Mouse (Mus musculus): ENCODE measurements around the gene Ubl7.

DNA sequence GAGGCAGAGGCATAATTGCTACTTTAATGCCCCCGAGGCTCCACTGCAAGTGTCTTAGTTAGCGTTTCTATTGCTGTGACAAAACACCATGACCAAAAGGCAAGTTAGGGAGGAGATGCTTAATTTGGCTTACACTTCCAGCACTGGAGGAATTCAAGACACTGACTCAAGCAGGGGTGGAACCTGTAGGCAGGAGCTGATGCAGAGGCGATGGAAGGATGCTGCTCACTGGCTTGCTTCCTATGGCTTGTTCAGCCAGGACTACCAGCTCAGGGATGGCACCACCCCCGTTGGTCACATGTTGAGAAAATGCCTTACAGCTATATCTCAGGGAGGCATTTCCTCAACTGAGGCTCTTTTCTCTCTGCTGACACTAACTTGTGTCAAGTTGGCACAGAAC is 8.6 kb upstream of the Ubl7 start:
- TF ChIP-seq MAX (IDR thresholded peaks at IDR 0.05; ENCODE audit: low read depth) (no peak), TCF12 (IDR thresholded peaks at IDR 0.05; ENCODE audit: insufficient read depth, poor library complexity, severe bottlenecking) (no peak), POLR2A (IDR thresholded peaks at IDR 0.05; ENCODE audit: insufficient read length, low read depth) (no peak), POLR2AphosphoS2 (IDR thresholded peaks at IDR 0.05; ENCODE audit: insufficient read length, low read depth) (no peak), TCF3 (IDR thresholded peaks at IDR 0.05; ENCODE audit: insufficient read length, low read depth) (no peak), USF1 (IDR thresholded peaks at IDR 0.05; ENCODE audit: low read depth) (no peak), E2F4 (IDR thresholded peaks at IDR 0.05; ENCODE audit: insufficient read depth) (no peak), REST (IDR thresholded peaks at IDR 0.05; ENCODE audit: insufficient read depth, insufficient read length) (no peak), CEBPB (IDR thresholded peaks at IDR 0.05; ENCODE audit: insufficient read depth, poor library complexity, severe bottlenecking) (no peak), MYOG (IDR thresholded peaks at IDR 0.05; ENCODE audit: control insufficient read depth in 1 of 3, insufficient read depth in 1 of 3, insufficient read length in 2 of 3, low read depth in 2 of 3) (no peak), MYOD1 (IDR thresholded peaks at IDR 0.05; ENCODE audit: control insufficient read depth in 1 of 3, insufficient read length in 2 of 3, low read depth in 2 of 3) (no peak)
